Mouse (Mus musculus): ENCODE results near the gene Dpf2.

- TF ChIP-seq CTCF (IDR thresholded peaks at IDR 0.05; ENCODE audit: control insufficient read depth, insufficient read depth, insufficient read length) = no peak
- no peak for TF ChIP-seq MAX (IDR thresholded peaks at IDR 0.05)
Measured at GRCm38 (mm10) chr19:5939715-5940114, 26.9 kb upstream of the Dpf2 start.
